Mouse (Mus musculus) erythroblast, embryonic 14.5 days (primary cell): ENCODE measurements at regions not wholly inside any gene's neighbourhood (a gene's known extent, or its start where the extent isn't known, plus 50 kb on each side); places are given as distances from the start of the nearest gene placed in this dataset.

Experiments
- H3K27me3 ChIP-seq: 2 replicates; pipeline ENCODE4 v1.6.1; 2012; ENCODE audit warnings: inconsistent platforms; ENCODE audit not compliant: control insufficient read depth
- H3K36me3 ChIP-seq: 2 replicates; pipeline ENCODE4 v1.6.1; 2012; ENCODE audit warnings: mild to moderate bottlenecking, inconsistent platforms; ENCODE audit not compliant: control insufficient read depth
- H3K4me1 ChIP-seq: 2 replicates; pipeline ENCODE4 v1.6.1; 2012; ENCODE audit warnings: inconsistent platforms; ENCODE audit not compliant: control insufficient read depth
- H3K4me3 ChIP-seq: replicated peaks from 2 replicates; pipeline ENCODE3; 2012; ENCODE audit warnings: moderate library complexity, mild to moderate bottlenecking, inconsistent platforms
- H3K9me3 ChIP-seq: 2 replicates; pipeline ENCODE4 v1.6.1; 2012; ENCODE audit warnings: low read length, inconsistent platforms, mixed read lengths; ENCODE audit not compliant: control insufficient read depth
- GATA1 ChIP-seq: IDR thresholded peaks from 2 replicates; pipeline ENCODE4 v1.6.1; 2012; ENCODE audit warnings: low read length, inconsistent platforms, mixed read lengths
- TAL1 ChIP-seq: IDR thresholded peaks from 3 replicates; pipeline ENCODE4 v1.6.1; 2012; ENCODE audit warnings: low read length, inconsistent platforms, mixed read lengths

GRCm38 (mm10) chr4:95230461-95230860, 178.4 kb upstream of the Jun start:
- Histone ChIP-seq H3K9me3 (no peaks in the 10 kb centered on the region), H3K4me3 (no peak overlapping the region), H3K4me1 (no peaks in the 10 kb centered on the region), H3K36me3 (no peaks in the 10 kb centered on the region), H3K27me3 (no peaks in the 10 kb centered on the region)
- TF ChIP-seq GATA1 (no peak), TAL1 (no peak)

- H3K36me3 ChIP-seq: no peaks in the 10 kb centered on the region
- no peaks in the 10 kb centered on the region for H3K4me1 ChIP-seq
- H3K27me3 ChIP-seq: no peaks in the 10 kb centered on the region
- no peaks in the 10 kb centered on the region for H3K9me3 ChIP-seq
- no peak overlapping the region for H3K4me3 ChIP-seq
- TF ChIP-seq TAL1: no peak
- TF ChIP-seq GATA1: no peak
These were observed 181.0 kb upstream of the Jun start for GRCm38 (mm10) chr4:95233034-95233433.

- H3K4me1 ChIP-seq: no peaks in the 10 kb centered on the region
- no peak overlapping the region for H3K4me3 ChIP-seq
- TF ChIP-seq TAL1 (no peak), GATA1 (no peak)
- no peaks in the 10 kb centered on the region for H3K27me3 ChIP-seq
- no peaks in the 10 kb centered on the region for H3K9me3 ChIP-seq
- H3K36me3 ChIP-seq: no peaks in the 10 kb centered on the region
These were observed 182.1 kb upstream of the Jun start for GRCm38 (mm10) chr4:95234030-95234555.

- no peaks in the 10 kb centered on the region for H3K9me3 ChIP-seq
- no peaks in the 10 kb centered on the region for H3K27me3 ChIP-seq
- TF ChIP-seq GATA1: no peak
- TF ChIP-seq TAL1: no peak
- no peaks in the 10 kb centered on the region for H3K36me3 ChIP-seq
- H3K4me1 ChIP-seq: no peaks in the 10 kb centered on the region
- no peak overlapping the region for H3K4me3 ChIP-seq
These were observed 196.0 kb upstream of the Jun start for GRCm38 (mm10) chr4:95247977-95248376.

- Histone ChIP-seq H3K36me3 (no peaks in the 10 kb centered on the region), H3K27me3 (no peaks in the 10 kb centered on the region), H3K4me1 (no peaks in the 10 kb centered on the region), H3K9me3 (no peaks in the 10 kb centered on the region), H3K4me3 (no peak overlapping the region)
- TF ChIP-seq TAL1: no peak
- no peak for TF ChIP-seq GATA1
These were observed 197.0 kb upstream of the Jun start for GRCm38 (mm10) chr4:95249031-95249430.

GRCm38 (mm10) chr4:95250083-95250482, 198.1 kb upstream of the Jun start:
- H3K27me3 ChIP-seq: no peaks in the 10 kb centered on the region
- H3K4me1 ChIP-seq: no peaks in the 10 kb centered on the region
- H3K4me3 ChIP-seq: no peak overlapping the region
- no peaks in the 10 kb centered on the region for H3K36me3 ChIP-seq
- TF ChIP-seq GATA1: no peak
- no peak for TF ChIP-seq TAL1
- no peaks in the 10 kb centered on the region for H3K9me3 ChIP-seq

GRCm38 (mm10) chr4:95269766-95270165, 217.7 kb upstream of the Jun start:
- H3K4me3 ChIP-seq: no peak overlapping the region
- H3K9me3 ChIP-seq: no peaks in the 10 kb centered on the region
- no peaks in the 10 kb centered on the region for H3K36me3 ChIP-seq
- H3K4me1 ChIP-seq: no peaks in the 10 kb centered on the region
- TF ChIP-seq GATA1: no peak
- no peak for TF ChIP-seq TAL1
- H3K27me3 ChIP-seq: no peaks in the 10 kb centered on the region

GRCm38 (mm10) chr4:95270389-95270788, 218.4 kb upstream of the Jun start:
- H3K36me3 ChIP-seq: no peaks in the 10 kb centered on the region
- H3K4me1 ChIP-seq: no peaks in the 10 kb centered on the region
- no peak overlapping the region for H3K4me3 ChIP-seq
- H3K27me3 ChIP-seq: no peaks in the 10 kb centered on the region
- H3K9me3 ChIP-seq: no peaks in the 10 kb centered on the region
- no peak for TF ChIP-seq TAL1
- no peak for TF ChIP-seq GATA1

- no peaks in the 10 kb centered on the region for H3K4me1 ChIP-seq
- H3K4me3 ChIP-seq: no peak overlapping the region
- no peak for TF ChIP-seq TAL1
- no peak for TF ChIP-seq GATA1
These were observed 224.2 kb upstream of the Jun start for GRCm38 (mm10) chr4:95276231-95276630.

More at GRCm38 (mm10) chr4:95276231-95276630, 224.2 kb upstream of the Jun start:
- no peaks in the 10 kb centered on the region for H3K9me3 ChIP-seq
- H3K27me3 ChIP-seq: no peaks in the 10 kb centered on the region
- H3K36me3 ChIP-seq: no peaks in the 10 kb centered on the region
